Mouse (Mus musculus) liver, embryonic 14.5 days (tissue): ENCODE measurements around the gene Olfr905.

Experiments used
- CTCF ChIP-seq: IDR thresholded peaks from 2 replicates; pipeline ENCODE4 v1.5.1; 2016; ENCODE audit warnings: antibody characterized with exemption, low read depth, control low read depth
- EP300 ChIP-seq: IDR thresholded peaks from 2 replicates; pipeline ENCODE4 v1.6.1; 2016; ENCODE audit warnings: antibody characterized with exemption, low read depth

DNA sequence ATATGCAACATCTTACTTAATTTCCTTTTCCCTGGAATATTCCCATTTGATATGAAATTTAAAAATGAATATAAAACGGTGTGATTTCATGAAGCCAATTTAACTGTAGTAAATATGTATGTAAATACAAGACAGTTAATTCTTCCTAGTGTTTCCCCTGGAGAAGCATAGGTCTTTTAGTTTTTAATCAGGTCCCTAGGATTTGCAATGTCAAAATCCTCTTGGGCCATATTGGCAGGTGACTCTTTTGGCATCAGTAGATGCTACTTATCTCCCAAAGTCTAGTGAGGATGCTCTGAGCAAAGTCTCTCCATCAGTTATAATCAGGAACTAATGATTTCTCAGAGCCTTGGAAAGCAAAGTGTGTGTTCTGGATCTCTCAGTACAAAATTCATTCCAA is 41.8 kb upstream of the Olfr905 start, which contains the start of gene Olfr901:
- TF ChIP-seq CTCF (no peak), EP300 (no peak)
